Mouse (Mus musculus): ENCODE data around the gene Pkdrej.
"Not testable (repeated sequence)": the region's sequence is repeated elsewhere in the genome, so short reads cannot be mapped to it uniquely, and the experiment has no call there.

The Pkdrej gene

GRCm38 (mm10) chr15:85809091-85809490, 12.4 kb downstream of the Pkdrej start:
- DNase-seq: peak; percentile 47

GRCm38 (mm10) chr15:85808434-85808833, 13.1 kb downstream of the Pkdrej start:
- no peak for DNase-seq

- DNase-seq: no peak
Measured at GRCm38 (mm10) chr15:85808031-85808430, 13.5 kb downstream of the Pkdrej start.

- no peak for DNase-seq
Measured at GRCm38 (mm10) chr15:85807404-85807803, 14.1 kb downstream of the Pkdrej start.

GRCm38 (mm10) chr15:85806886-85807285, 14.6 kb downstream of the Pkdrej start:
- no peak for DNase-seq

- no peak for DNase-seq
Measured at GRCm38 (mm10) chr15:85802931-85803330, 18.6 kb downstream of the Pkdrej start.

GRCm38 (mm10) chr15:85798676-85799075, 22.9 kb downstream of the Pkdrej start:
- no peak for DNase-seq

- no peak for DNase-seq
Measured at GRCm38 (mm10) chr15:85795516-85795915, 26.0 kb downstream of the Pkdrej start.

- no peak for DNase-seq
Measured at GRCm38 (mm10) chr15:85792819-85793218, 28.7 kb downstream of the Pkdrej start.

- DNase-seq: no peak
Measured at GRCm38 (mm10) chr15:85791449-85791848, 30.1 kb downstream of the Pkdrej start.

GRCm38 (mm10) chr15:85788633-85789032, 32.9 kb downstream of the Pkdrej start:
- no peak for DNase-seq

GRCm38 (mm10) chr15:85788051-85788450, 33.5 kb downstream of the Pkdrej start:
- no peak for DNase-seq

- no peak for DNase-seq
Measured at GRCm38 (mm10) chr15:85787482-85787881, 34.1 kb downstream of the Pkdrej start.

GRCm38 (mm10) chr15:85786711-85787110, 34.8 kb downstream of the Pkdrej start:
- no peak for DNase-seq

- no peak for DNase-seq
Measured at GRCm38 (mm10) chr15:85784341-85784740, 37.2 kb downstream of the Pkdrej start.

GRCm38 (mm10) chr15:85783146-85783545, 38.4 kb downstream of the Pkdrej start:
- DNase-seq: no peak

GRCm38 (mm10) chr15:85778891-85779290, 42.6 kb downstream of the Pkdrej start:
- not testable (repeated sequence) for DNase-seq

- peak; percentile 13 for DNase-seq
Measured at GRCm38 (mm10) chr15:85776771-85777170, 44.8 kb downstream of the Pkdrej start.

- DNase-seq: no peak
Measured at GRCm38 (mm10) chr15:85776241-85776640, 45.3 kb downstream of the Pkdrej start.

- DNase-seq: no peak
Measured at GRCm38 (mm10) chr15:85775001-85775400, 46.5 kb downstream of the Pkdrej start.

GRCm38 (mm10) chr15:85774419-85774818, 47.1 kb downstream of the Pkdrej start:
- no peak for DNase-seq

GRCm38 (mm10) chr15:85772146-85772740, 49.3 kb downstream of the Pkdrej start:
- DNase-seq: no peak

GRCm38 (mm10) chr15:85771306-85772121, 50.0 kb downstream of the Pkdrej start:
- DNase-seq: no peak

GRCm38 (mm10) chr15:85768991-85769390, 52.5 kb downstream of the Pkdrej start:
- no peak for DNase-seq

All from cerebellum, adult 11-12 months (tissue).